Mouse (Mus musculus): ENCODE results near the gene Ppfia4. TPM values are rescaled to one million over a fixed set of nuclear protein-coding genes. Genes with fewer than 3 reads are reported as not detected.
"Not testable (repeated sequence)": the region's sequence is repeated elsewhere in the genome, so short reads cannot be mapped to it uniquely, and the experiment has no call there.

Ppfia4 gene
- polyA plus RNA-seq, 1 experiment from 2014 or later = 5.1 TPM

GRCm38 (mm10) chr1:134276823-134277222, 55.9 kb downstream of the Ppfia4 start:
- Histone ChIP-seq H3K79me2 (ENCODE audit: inconsistent target) (no peaks in the 10 kb centered on the region), H3K36me3 (ENCODE audit: inconsistent target) (no peaks in the 10 kb centered on the region), H3K4me3 (ENCODE audit: inconsistent target) (no peak overlapping the region), H3K27ac (no peak overlapping the region)
- WGBS (ENCODE audit: missing documents) = 91% methylated on average over 7 of the region's 7 CpGs

GRCm38 (mm10) chr1:134275616-134276464, 56.9 kb downstream of the Ppfia4 start:
- H3K4me3 ChIP-seq (ENCODE audit: inconsistent target) = no peak overlapping the region
- no peaks in the 10 kb centered on the region for H3K79me2 ChIP-seq (ENCODE audit: inconsistent target)
- H3K27ac ChIP-seq = no peak overlapping the region
- WGBS (ENCODE audit: missing documents) = 90% methylated on average over 13 of the region's 13 CpGs
- H3K36me3 ChIP-seq (ENCODE audit: inconsistent target) = no peaks in the 10 kb centered on the region

- H3K27ac ChIP-seq = no peak overlapping the region
- H3K79me2 ChIP-seq (ENCODE audit: inconsistent target) = no peaks in the 10 kb centered on the region
- no peaks in the 10 kb centered on the region for H3K36me3 ChIP-seq (ENCODE audit: inconsistent target)
- no peak overlapping the region for H3K4me3 ChIP-seq (ENCODE audit: inconsistent target)
- 91% methylated on average over 7 of the region's 7 CpGs for WGBS (ENCODE audit: missing documents)
Measured at GRCm38 (mm10) chr1:134274483-134274920, 58.2 kb downstream of the Ppfia4 start.

- H3K27ac ChIP-seq = no peak overlapping the region
- WGBS (ENCODE audit: missing documents) = 69% methylated on average over 9 of the region's 9 CpGs
- H3K79me2 ChIP-seq (ENCODE audit: inconsistent target) = no peaks in the 10 kb centered on the region
- no peak overlapping the region for H3K4me3 ChIP-seq (ENCODE audit: inconsistent target)
- no peaks in the 10 kb centered on the region for H3K36me3 ChIP-seq (ENCODE audit: inconsistent target)
Measured at GRCm38 (mm10) chr1:134273493-134274395, 59.0 kb downstream of the Ppfia4 start.

GRCm38 (mm10) chr1:134272754-134273250, 59.9 kb downstream of the Ppfia4 start:
- 95% methylated on average over 5 of the region's 5 CpGs for WGBS (ENCODE audit: missing documents)
- Histone ChIP-seq H3K79me2 (ENCODE audit: inconsistent target) (no peaks in the 10 kb centered on the region), H3K36me3 (ENCODE audit: inconsistent target) (no peaks in the 10 kb centered on the region), H3K4me3 (ENCODE audit: inconsistent target) (no peak overlapping the region), H3K27ac (no peak overlapping the region)

- no peaks in the 10 kb centered on the region for H3K36me3 ChIP-seq (ENCODE audit: inconsistent target)
- no peak overlapping the region for H3K27ac ChIP-seq
- no peak overlapping the region for H3K4me3 ChIP-seq (ENCODE audit: inconsistent target)
- WGBS (ENCODE audit: missing documents) = 96% methylated on average over 7 of the region's 7 CpGs
- H3K79me2 ChIP-seq (ENCODE audit: inconsistent target) = no peaks in the 10 kb centered on the region
Measured at GRCm38 (mm10) chr1:134270026-134270425, 62.7 kb downstream of the Ppfia4 start.

- no peak overlapping the region for H3K4me3 ChIP-seq (ENCODE audit: inconsistent target)
- no peaks in the 10 kb centered on the region for H3K36me3 ChIP-seq (ENCODE audit: inconsistent target)
- no peaks in the 10 kb centered on the region for H3K79me2 ChIP-seq (ENCODE audit: inconsistent target)
- WGBS (ENCODE audit: missing documents) = 56% methylated on average over 2 of the region's 2 CpGs
- H3K27ac ChIP-seq = no peak overlapping the region
Measured at GRCm38 (mm10) chr1:134265797-134266196, 66.9 kb downstream of the Ppfia4 start.

- Histone ChIP-seq H3K36me3 (ENCODE audit: inconsistent target) (no peaks in the 10 kb centered on the region), H3K79me2 (ENCODE audit: inconsistent target) (no peaks in the 10 kb centered on the region), H3K27ac (no peak overlapping the region), H3K4me3 (ENCODE audit: inconsistent target) (no peak overlapping the region)
- 90% methylated on average over 6 of the region's 6 CpGs for WGBS (ENCODE audit: missing documents)
Measured at GRCm38 (mm10) chr1:134264341-134264740, 68.4 kb downstream of the Ppfia4 start.

- not testable (repeated sequence) for H3K4me3 ChIP-seq (ENCODE audit: inconsistent target); H3K79me2 ChIP-seq (ENCODE audit: inconsistent target); H3K27ac ChIP-seq; H3K36me3 ChIP-seq (ENCODE audit: inconsistent target)
- WGBS (ENCODE audit: missing documents) = 93% methylated on average over 1 of the region's 1 CpGs
Measured at GRCm38 (mm10) chr1:134249681-134250080, 83.0 kb downstream of the Ppfia4 start.

Other genes starting within 250 kb of the Ppfia4 start
- gene Chit1, start 221.7 kb downstream of the Ppfia4 start, polyA plus RNA-seq (2018) = not detected in 3 replicates
- 0.44 to 1.8 TPM (median 0.55 TPM) in 3 replicates for gene Chil1, start 150.8 kb downstream of the Ppfia4 start, polyA plus RNA-seq (2018)
- gene Mybph, start 139.5 kb downstream of the Ppfia4 start, polyA plus RNA-seq (2018) = not detected in 3 replicates
- not detected in 3 replicates for gene Adora1, start 97.5 kb downstream of the Ppfia4 start, polyA plus RNA-seq (2018)
- gene Myog, start 42.9 kb downstream of the Ppfia4 start, polyA plus RNA-seq (2018) = not detected in 3 replicates
- 31.9 to 35.6 TPM (median 34.8 TPM) in 3 replicates for gene Tmem183a, start 29.1 kb upstream of the Ppfia4 start, polyA plus RNA-seq (2018)
- not detected in 3 replicates for gene 4933406M09Rik, start 53.0 kb upstream of the Ppfia4 start, polyA plus RNA-seq (2018)
- gene Cyb5r1, start 72.6 kb upstream of the Ppfia4 start, polyA plus RNA-seq (2018) = 67.3 to 81.1 TPM (median 76.8 TPM) in 3 replicates
- 121 to 204 TPM (median 153 TPM) in 3 replicates for gene Adipor1, start 82.5 kb upstream of the Ppfia4 start, polyA plus RNA-seq (2018)
- 2.9 to 3.4 TPM (median 3.1 TPM) in 3 replicates for gene Klhl12, start 122.6 kb upstream of the Ppfia4 start, polyA plus RNA-seq (2018)
- gene Rabif, start 161.7 kb upstream of the Ppfia4 start, polyA plus RNA-seq (2018) = 11.5 to 14.8 TPM (median 14.4 TPM) in 3 replicates
- gene Mgat4e, start 216.8 kb upstream of the Ppfia4 start, polyA plus RNA-seq (2018) = not detected in 3 replicates
- gene Kdm5b, start 227.2 kb upstream of the Ppfia4 start, polyA plus RNA-seq (2018) = 2.8 to 4.8 TPM (median 4.1 TPM) in 3 replicates

All from macrophage (primary cell).